Mouse (Mus musculus) G1E (cell line): Measurements from ENCODE around the gene Tmem109.

ENCODE experiments used
- CTCF ChIP-seq: IDR thresholded peaks from 2 replicates; pipeline ENCODE4 v1.5.1; 2012; ENCODE audit warnings: low read depth, low read length, inconsistent platforms, mixed read lengths
- GATA1 ChIP-seq: IDR thresholded peaks from 2 replicates; pipeline ENCODE4 v1.6.1; 2012; ENCODE audit warnings: borderline replicate concordance, low read length, inconsistent platforms, mixed read lengths
- GATA2 ChIP-seq: IDR thresholded peaks from 2 replicates; pipeline ENCODE4 v1.6.1; 2012; ENCODE audit warnings: low read depth, low read length, inconsistent platforms, borderline replicate concordance

GRCm38 (mm10) chr19:10905728-10906000 lies 23.9 kb upstream of the Tmem109 start:
- no peak for TF ChIP-seq CTCF
- no peak for TF ChIP-seq GATA2
- TF ChIP-seq GATA1, result no peak
